In genomic region chr17:70963546-70963945, GRCm38 (mm10) we compare ENCODE assay signal across 7 mouse cellular contexts. TPM values are rescaled to one million over a fixed set of nuclear protein-coding genes. Genes with fewer than 3 reads are reported as not detected.
DNase-seq lines count a peak whose midpoint lies in the region; ATAC-seq lines count a peak whose summit lies in the region.
"Not testable (repeated sequence)": the region's sequence is repeated elsewhere in the genome, so short reads cannot be mapped to it uniquely, and the experiment has no call there.

No protein-coding gene starts in this region.

- not testable (repeated sequence) for H3K9ac ChIP-seq in heart, embryonic 12.5 days; kidney, embryonic 14.5 days (ENCODE audit: low read depth, low read length); limb, embryonic 13.5 days; midbrain, embryonic 15.5 days

- not testable (repeated sequence) for H3K9me3 ChIP-seq in heart, embryonic 12.5 days (replicated peaks); kidney, embryonic 14.5 days (ENCODE audit: control insufficient read depth, low read length); limb, embryonic 13.5 days; midbrain, embryonic 15.5 days

- H3K27me3 ChIP-seq in heart, embryonic 12.5 days (replicated peaks); kidney, embryonic 14.5 days (ENCODE audit: control insufficient read depth, insufficient read depth, low read length); limb, embryonic 13.5 days; midbrain, embryonic 15.5 days (replicated peaks): not testable (repeated sequence)

- not testable (repeated sequence) for H3K27ac ChIP-seq in heart, embryonic 12.5 days (ENCODE audit: poor library complexity, severe bottlenecking); kidney, embryonic 14.5 days (ENCODE audit: low read depth, low read length); limb, embryonic 13.5 days; midbrain, embryonic 15.5 days

- H3K4me1 ChIP-seq in heart, embryonic 12.5 days (replicated peaks); kidney, embryonic 14.5 days (ENCODE audit: control insufficient read depth, insufficient read depth, low read length); midbrain, embryonic 15.5 days: not testable (repeated sequence)
- H3K4me1 ChIP-seq in limb, embryonic 13.5 days: peaks cover 15% of the 10 kb centered on the region; the same call in 1 of the 2 replicates

- WGBS in heart, embryonic 12.5 days: 71% methylated on average over 13 of the region's 13 CpGs
- WGBS in kidney, embryonic 14.5 days: 76% methylated on average over 12 of the region's 13 CpGs
- WGBS in limb, embryonic 13.5 days: 72% methylated on average over 13 of the region's 13 CpGs
- 69% methylated on average over 13 of the region's 13 CpGs for WGBS in midbrain, embryonic 15.5 days

- H3K36me3 ChIP-seq in heart, embryonic 12.5 days; kidney, embryonic 14.5 days (ENCODE audit: control insufficient read depth, insufficient read depth, low read length); limb, embryonic 13.5 days; midbrain, embryonic 15.5 days (replicated peaks): not testable (repeated sequence)

- H3K4me2 ChIP-seq in heart, embryonic 12.5 days; kidney, embryonic 14.5 days (replicated peaks; ENCODE audit: low read depth, low read length); limb, embryonic 13.5 days (replicated peaks); midbrain, embryonic 15.5 days: not testable (repeated sequence)

- H3K4me3 ChIP-seq in heart, embryonic 12.5 days; kidney, embryonic 14.5 days (ENCODE audit: low read length); limb, embryonic 13.5 days; midbrain, embryonic 15.5 days: not testable (repeated sequence)

- peak; percentile 80 to 90 for DNase-seq in adrenal gland, postnatal 36 days
- peak; percentile 85 to 90 for DNase-seq in spleen, postnatal 14 days (ENCODE audit: low spot score in 2 of 2)

- ATAC-seq in erythroid progenitor cell, adult 5-6 weeks (replicated peaks; ENCODE audit: low FRiP score, poor library complexity, severe bottlenecking): peak; percentile 96
- ATAC-seq in heart, embryonic 12.5 days (ENCODE audit: insufficient number of reproducible peaks, low FRiP score): peak; percentile 100
- ATAC-seq in kidney, embryonic 14.5 days (ENCODE audit: low FRiP score, low TSS enrichment): peak; percentile 100
- peak; percentile 100 for ATAC-seq in limb, embryonic 13.5 days (ENCODE audit: low FRiP score, low read depth)
- peak; percentile 100 for ATAC-seq in midbrain, embryonic 15.5 days (replicated peaks)

RNA-seq across cellular contexts. Expression of gene Myom1, which starts 38.9 kb away (rescaled TPM):
- total RNA-seq in adrenal gland, postnatal 36 days (2021): 1 to 10 TPM; 2.0 to 4.2 TPM
- total RNA-seq in erythroid progenitor cell, adult 5-6 weeks (2015; ENCODE audit: low replicate concordance): 0.42 TPM in 1 of 2 replicates, not detected in the other
- total RNA-seq in erythroid progenitor cell, adult 5-6 weeks (2017; ENCODE audit: low replicate concordance): 2.1 TPM in 1 of 2 replicates, not detected in the other
- 229 and 241 TPM in 2 replicates for polyA plus RNA-seq in heart, embryonic 12.5 days (2016; fragmentation: Nextera tagmentation; extraction: Ambion mirVana)
- 3.0 and 3.6 TPM in 2 replicates for polyA plus RNA-seq in kidney, embryonic 14.5 days (2014; fragmentation: Nextera tagmentation; extraction: Ambion mirVana)
- 15.0 and 15.2 TPM in 2 replicates for polyA plus RNA-seq in limb, embryonic 13.5 days (2015; fragmentation: Nextera tagmentation; extraction: Ambion mirVana)
- polyA plus RNA-seq in midbrain, embryonic 15.5 days (2015; fragmentation: Nextera tagmentation; extraction: Ambion mirVana): 0.87 and 1.3 TPM in 2 replicates

RNA-seq across cellular contexts. Expression of gene Myl12a, which starts 39.1 kb away (rescaled TPM):
- total RNA-seq in adrenal gland, postnatal 36 days (2021): 100 to 1,000 TPM; 295 to 326 TPM
- total RNA-seq in erythroid progenitor cell, adult 5-6 weeks (2015; ENCODE audit: low replicate concordance): 108 and 111 TPM in 2 replicates
- total RNA-seq in erythroid progenitor cell, adult 5-6 weeks (2017; ENCODE audit: low replicate concordance): 28.0 and 45.2 TPM in 2 replicates
- polyA plus RNA-seq in heart, embryonic 12.5 days (2016; fragmentation: Nextera tagmentation; extraction: Ambion mirVana): 832 and 883 TPM in 2 replicates
- polyA plus RNA-seq in kidney, embryonic 14.5 days (2014; fragmentation: Nextera tagmentation; extraction: Ambion mirVana): 648 and 687 TPM in 2 replicates
- polyA plus RNA-seq in limb, embryonic 13.5 days (2015; fragmentation: Nextera tagmentation; extraction: Ambion mirVana): 700 and 703 TPM in 2 replicates
- 93.2 and 107 TPM in 2 replicates for polyA plus RNA-seq in midbrain, embryonic 15.5 days (2015; fragmentation: Nextera tagmentation; extraction: Ambion mirVana)

Comparison
In these comparisons a context has a peak if more than half of its experiments do, and no peak if none do; other contexts are left out.
1. RNA of gene Myom1, which starts 38.9 kb away (polyA plus RNA-seq): 229 to 241 TPM in heart, embryonic 12.5 days; 15.0 to 15.2 TPM in limb, embryonic 13.5 days, 3.0 to 3.6 TPM in kidney, embryonic 14.5 days and 0.87 to 1.3 TPM in midbrain, embryonic 15.5 days; every median in the first group is over 10 times any median in the second.
2. Peak in every context shown above with its lines, with median percentiles within 50 percentile points of each other: ATAC-seq.